Mouse (Mus musculus): ENCODE results near the gene Shc2. TPM values are rescaled to one million over a fixed set of nuclear protein-coding genes. Genes with fewer than 3 reads are reported as not detected.

Shc2 gene
- polyA plus RNA-seq, 1 experiment, result 2.3 TPM

- TF ChIP-seq MYOD1 (IDR thresholded peaks at IDR 0.05; ENCODE audit: control insufficient read depth in 1 of 3, insufficient read length in 2 of 3, low read depth in 2 of 3), result peak in 2 of 3 experiments; percentile 16 to 60
- TF ChIP-seq MAX (IDR thresholded peaks at IDR 0.05; ENCODE audit: low read depth), result no peak
- no peak for TF ChIP-seq TCF3 (IDR thresholded peaks at IDR 0.05; ENCODE audit: insufficient read length, low read depth)
- TF ChIP-seq CEBPB (IDR thresholded peaks at IDR 0.05; ENCODE audit: insufficient read depth, poor library complexity, severe bottlenecking), result no peak
- peak in 1 of 3 experiments; percentile 41 for TF ChIP-seq MYOG (IDR thresholded peaks at IDR 0.05; ENCODE audit: control insufficient read depth in 1 of 3, insufficient read depth in 1 of 3, insufficient read length in 2 of 3, low read depth in 2 of 3)
- TF ChIP-seq SRF (IDR thresholded peaks at IDR 0.05; ENCODE audit: control insufficient read depth, insufficient read length, low read depth), result peak; percentile 28
- peaks cover 11% of the 10 kb centered on the region for H3K36me3 ChIP-seq (ENCODE audit: control insufficient read depth, insufficient read depth)
- peaks cover 36% of the 10 kb centered on the region for H3K79me2 ChIP-seq (ENCODE audit: control insufficient read depth, insufficient read depth)
- peak overlapping the region; percentile 92 for H3K4me2 ChIP-seq (ENCODE audit: low read depth)
- H3ac ChIP-seq (ENCODE audit: control insufficient read depth, insufficient read length), result peak overlapping the region; percentile 15
- H3K27me3 ChIP-seq (ENCODE audit: control insufficient read depth, insufficient read depth, insufficient read length), result no peaks in the 10 kb centered on the region
- peak overlapping the region; percentile 98 for H3K4me3 ChIP-seq
Observed at GRCm38 (mm10) chr10:79680606-79681495, 43.1 kb upstream of the Shc2 start.

GRCm38 (mm10) chr10:79675346-79676035 lies 37.8 kb upstream of the Shc2 start:
- no peaks in the 10 kb centered on the region for H3K27me3 ChIP-seq (ENCODE audit: control insufficient read depth, insufficient read depth, insufficient read length)
- peaks cover 6% of the 10 kb centered on the region for H3K79me2 ChIP-seq (ENCODE audit: control insufficient read depth, insufficient read depth)
- no peak overlapping the region for H3ac ChIP-seq (ENCODE audit: control insufficient read depth, insufficient read length)
- H3K36me3 ChIP-seq (ENCODE audit: control insufficient read depth, insufficient read depth), result no peaks in the 10 kb centered on the region
- no peak overlapping the region for H3K4me2 ChIP-seq (ENCODE audit: low read depth)
- H3K4me3 ChIP-seq, result no peak overlapping the region
- TF ChIP-seq POLR2AphosphoS2 (IDR thresholded peaks at IDR 0.05; ENCODE audit: insufficient read length, low read depth) (peak; percentile 27), MYOG (IDR thresholded peaks at IDR 0.05; ENCODE audit: control insufficient read depth in 1 of 3, insufficient read depth in 1 of 3, insufficient read length in 2 of 3, low read depth in 2 of 3) (no peak)

- Histone ChIP-seq H3K4me2 (ENCODE audit: low read depth) (no peak overlapping the region), H3K27me3 (ENCODE audit: control insufficient read depth, insufficient read depth, insufficient read length) (no peaks in the 10 kb centered on the region), H3K79me2 (ENCODE audit: control insufficient read depth, insufficient read depth) (peaks cover 14% of the 10 kb centered on the region), H3ac (ENCODE audit: control insufficient read depth, insufficient read length) (no peak overlapping the region), H3K36me3 (ENCODE audit: control insufficient read depth, insufficient read depth) (no peaks in the 10 kb centered on the region), H3K4me3 (no peak overlapping the region)
- no peak for TF ChIP-seq REST (IDR thresholded peaks at IDR 0.05; ENCODE audit: insufficient read depth, insufficient read length)
- TF ChIP-seq MAX (IDR thresholded peaks at IDR 0.05; ENCODE audit: low read depth), result no peak
- no peak for TF ChIP-seq POLR2AphosphoS2 (IDR thresholded peaks at IDR 0.05; ENCODE audit: insufficient read length, low read depth)
- TF ChIP-seq MYOG (IDR thresholded peaks at IDR 0.05; ENCODE audit: control insufficient read depth in 1 of 3, insufficient read depth in 1 of 3, insufficient read length in 2 of 3, low read depth in 2 of 3), result no peak
- TF ChIP-seq TCF3 (IDR thresholded peaks at IDR 0.05; ENCODE audit: insufficient read length, low read depth), result no peak
- no peak for TF ChIP-seq SRF (IDR thresholded peaks at IDR 0.05; ENCODE audit: control insufficient read depth, insufficient read length, low read depth)
- TF ChIP-seq POLR2A (IDR thresholded peaks at IDR 0.05; ENCODE audit: insufficient read length, low read depth), result no peak
- no peak for TF ChIP-seq CEBPB (IDR thresholded peaks at IDR 0.05; ENCODE audit: insufficient read depth, poor library complexity, severe bottlenecking)
- no peak for TF ChIP-seq MYOD1 (IDR thresholded peaks at IDR 0.05; ENCODE audit: control insufficient read depth in 1 of 3, insufficient read length in 2 of 3, low read depth in 2 of 3)
- no peak for TF ChIP-seq E2F4 (IDR thresholded peaks at IDR 0.05; ENCODE audit: insufficient read depth)
- TF ChIP-seq USF1 (IDR thresholded peaks at IDR 0.05; ENCODE audit: low read depth), result no peak
- no peak for TF ChIP-seq TCF12 (IDR thresholded peaks at IDR 0.05; ENCODE audit: insufficient read depth, poor library complexity, severe bottlenecking)
Observed at GRCm38 (mm10) chr10:79673054-79673453, 35.3 kb upstream of the Shc2 start.

DNA sequence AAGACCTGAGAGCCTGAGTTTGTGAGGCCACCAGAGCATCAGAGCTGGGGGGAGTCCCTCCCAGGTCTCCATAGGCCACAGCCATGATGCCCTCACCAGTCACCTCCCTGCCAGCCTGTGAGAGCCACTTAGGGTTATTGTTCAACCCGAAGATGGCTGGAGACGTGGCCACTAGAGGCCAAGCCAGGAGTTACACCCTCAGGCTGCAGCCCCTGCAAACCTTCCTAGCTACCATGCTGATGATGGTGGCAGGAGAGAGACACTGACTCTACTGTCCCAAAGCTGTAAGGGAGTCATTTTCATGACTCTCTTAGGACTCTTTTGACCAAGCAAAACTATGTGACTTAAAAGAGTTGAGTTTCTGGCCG lies 34.4 kb upstream of the Shc2 start:
- no peak overlapping the region for H3K4me3 ChIP-seq
- H3K36me3 ChIP-seq (ENCODE audit: control insufficient read depth, insufficient read depth), result no peaks in the 10 kb centered on the region
- no peaks in the 10 kb centered on the region for H3K27me3 ChIP-seq (ENCODE audit: control insufficient read depth, insufficient read depth, insufficient read length)
- H3ac ChIP-seq (ENCODE audit: control insufficient read depth, insufficient read length), result no peak overlapping the region
- no peak overlapping the region for H3K4me2 ChIP-seq (ENCODE audit: low read depth)
- peaks cover 14% of the 10 kb centered on the region for H3K79me2 ChIP-seq (ENCODE audit: control insufficient read depth, insufficient read depth)
- no peak for TF ChIP-seq MYOD1 (IDR thresholded peaks at IDR 0.05; ENCODE audit: control insufficient read depth in 1 of 3, insufficient read length in 2 of 3, low read depth in 2 of 3)
- TF ChIP-seq E2F4 (IDR thresholded peaks at IDR 0.05; ENCODE audit: insufficient read depth), result no peak
- no peak for TF ChIP-seq POLR2A (IDR thresholded peaks at IDR 0.05; ENCODE audit: insufficient read length, low read depth)
- TF ChIP-seq TCF12 (IDR thresholded peaks at IDR 0.05; ENCODE audit: insufficient read depth, poor library complexity, severe bottlenecking), result no peak
- TF ChIP-seq MAX (IDR thresholded peaks at IDR 0.05; ENCODE audit: low read depth), result no peak
- TF ChIP-seq USF1 (IDR thresholded peaks at IDR 0.05; ENCODE audit: low read depth), result no peak
- TF ChIP-seq CEBPB (IDR thresholded peaks at IDR 0.05; ENCODE audit: insufficient read depth, poor library complexity, severe bottlenecking), result no peak
- no peak for TF ChIP-seq REST (IDR thresholded peaks at IDR 0.05; ENCODE audit: insufficient read depth, insufficient read length)
- TF ChIP-seq MYOG (IDR thresholded peaks at IDR 0.05; ENCODE audit: control insufficient read depth in 1 of 3, insufficient read depth in 1 of 3, insufficient read length in 2 of 3, low read depth in 2 of 3), result no peak
- TF ChIP-seq POLR2AphosphoS2 (IDR thresholded peaks at IDR 0.05; ENCODE audit: insufficient read length, low read depth), result no peak
- TF ChIP-seq TCF3 (IDR thresholded peaks at IDR 0.05; ENCODE audit: insufficient read length, low read depth), result no peak
- no peak for TF ChIP-seq SRF (IDR thresholded peaks at IDR 0.05; ENCODE audit: control insufficient read depth, insufficient read length, low read depth)
